Mouse (Mus musculus): Measurements from ENCODE around the gene Sec22b. TPM values are rescaled to one million over a fixed set of nuclear protein-coding genes. Genes with fewer than 3 reads are reported as not detected.

Gene Sec22b
- total RNA-seq, 2 experiments from 2014 or later: 111 to 140 TPM

DNA sequence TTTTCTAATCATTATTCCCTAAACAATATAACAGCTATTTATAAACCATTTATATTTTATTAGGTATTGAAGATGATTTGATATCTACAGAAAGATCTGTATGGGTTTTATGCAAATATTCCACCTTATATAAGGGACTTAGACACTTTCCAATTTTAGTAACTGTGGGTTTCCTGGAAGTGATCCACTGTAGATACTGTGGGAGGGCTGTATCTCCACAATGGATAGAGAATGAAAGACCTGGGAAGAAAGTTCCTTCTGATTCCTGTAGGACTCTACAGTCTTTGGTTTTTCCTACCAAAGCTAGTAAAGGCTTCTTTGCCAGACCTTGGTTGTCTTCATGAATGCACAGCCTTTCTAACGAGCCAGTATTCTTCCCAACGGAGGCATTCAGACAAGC lies 8.7 kb downstream of the Sec22b start:
- no peak for DNase-seq

DNA sequence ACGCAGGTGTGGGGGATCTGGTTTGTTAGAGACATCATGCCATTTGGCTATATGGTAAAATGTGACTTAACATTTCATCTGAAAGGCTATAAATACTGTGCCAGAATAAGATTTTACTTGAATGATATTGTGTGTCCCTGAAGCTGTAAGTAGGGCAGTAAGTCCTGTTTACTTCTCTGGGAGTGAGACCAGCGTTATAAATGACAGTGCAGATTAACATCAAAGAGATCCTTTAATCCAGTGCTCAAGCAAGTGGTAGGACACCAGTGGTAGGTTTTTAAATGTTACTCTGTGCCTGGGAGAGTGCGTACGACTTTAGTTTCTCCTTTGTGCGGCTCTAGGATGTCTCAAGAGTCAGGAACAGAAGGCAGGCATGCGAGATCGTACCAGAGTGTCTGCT lies 10.1 kb downstream of the Sec22b start:
- DNase-seq: no peak

DNA sequence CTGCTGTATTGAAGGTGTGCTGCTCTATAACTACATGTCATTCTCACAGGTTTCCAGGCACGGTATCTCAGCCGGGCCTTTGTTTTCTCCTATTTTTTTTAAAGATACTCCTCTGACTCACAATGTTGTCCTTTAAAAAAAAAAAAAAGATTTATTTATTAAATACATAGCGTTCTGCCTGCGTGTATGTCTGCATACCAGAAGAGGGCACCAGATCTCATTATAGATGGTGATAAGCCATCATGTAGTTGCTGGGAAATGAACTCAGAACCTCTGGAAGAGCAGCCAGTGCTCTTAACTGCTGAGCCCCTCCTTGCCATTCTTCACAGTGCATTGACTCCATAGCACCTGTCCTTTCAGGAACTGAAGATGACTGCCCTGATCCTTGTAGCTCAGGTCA lies 14.1 kb downstream of the Sec22b start:
- no peak for DNase-seq

DNA sequence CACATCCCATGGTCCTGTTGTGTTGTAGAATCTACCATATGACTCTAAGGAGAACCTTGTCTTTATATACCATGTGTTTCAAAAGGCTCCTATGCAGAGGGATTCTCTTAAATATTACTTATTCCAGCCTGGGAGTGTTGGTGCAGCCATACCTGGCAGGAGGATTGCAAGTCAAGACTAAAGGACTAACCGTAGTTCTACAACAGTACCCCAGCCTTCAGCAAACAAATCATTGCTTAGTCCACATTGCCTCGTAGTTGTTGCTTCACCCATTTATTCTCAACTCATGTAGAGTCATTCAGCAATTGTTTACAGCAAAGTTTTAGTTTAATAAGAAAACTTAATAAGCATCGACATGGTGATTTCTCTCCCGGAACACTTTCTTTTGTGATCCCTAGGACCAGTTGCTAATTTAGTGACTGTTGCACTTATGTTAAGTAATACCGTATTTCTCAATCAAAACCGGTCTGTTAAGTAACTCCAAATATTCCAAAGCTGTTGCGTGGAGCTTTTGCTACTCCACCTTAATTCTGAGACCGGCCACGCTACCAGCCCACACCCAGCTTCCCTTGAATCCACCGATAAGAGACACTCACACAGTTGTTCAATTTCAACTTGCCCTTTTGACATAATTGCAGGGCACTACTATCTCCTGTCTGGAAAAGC lies 18.0 kb downstream of the Sec22b start:
- DNase-seq: no peak

DNA sequence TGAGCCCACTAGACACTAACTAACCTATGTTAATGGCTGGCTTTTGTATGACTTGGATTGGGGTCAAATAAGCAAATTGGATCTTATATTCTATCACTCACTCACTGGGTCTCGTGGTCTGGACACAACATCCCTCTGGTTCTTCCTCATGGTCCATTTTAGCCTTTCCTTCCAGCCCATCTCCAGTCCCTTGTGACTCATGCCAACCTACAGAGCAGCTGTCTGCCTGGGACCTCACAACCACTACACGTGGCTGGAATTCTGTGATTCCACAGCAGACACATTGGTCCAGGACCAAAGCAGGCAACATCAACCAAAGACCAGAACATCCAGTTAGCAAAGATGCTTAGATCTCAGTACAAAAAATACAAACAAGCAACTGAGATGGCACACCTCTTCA lies 24.3 kb downstream of the Sec22b start:
- no peak for DNase-seq

DNA sequence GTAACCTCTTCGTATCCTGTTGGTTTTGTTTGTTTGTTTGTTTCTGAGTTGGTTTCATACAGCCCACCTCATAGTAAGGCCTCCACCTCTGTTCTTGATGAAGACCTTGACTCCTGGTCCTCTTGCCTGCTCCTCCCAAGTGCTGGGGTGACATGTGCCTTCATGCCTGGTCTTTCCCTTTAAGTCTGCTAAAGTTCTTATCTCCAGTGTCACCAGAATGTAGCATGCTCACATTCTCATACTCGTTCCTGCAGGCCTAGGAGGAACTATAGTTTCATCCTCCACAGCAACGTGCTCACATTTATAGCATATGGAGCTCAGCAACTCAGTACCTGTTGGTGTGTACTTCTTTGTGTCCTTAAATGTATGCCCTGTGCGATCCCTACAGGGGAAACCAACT lies 26.3 kb downstream of the Sec22b start:
- no peak for DNase-seq

DNA sequence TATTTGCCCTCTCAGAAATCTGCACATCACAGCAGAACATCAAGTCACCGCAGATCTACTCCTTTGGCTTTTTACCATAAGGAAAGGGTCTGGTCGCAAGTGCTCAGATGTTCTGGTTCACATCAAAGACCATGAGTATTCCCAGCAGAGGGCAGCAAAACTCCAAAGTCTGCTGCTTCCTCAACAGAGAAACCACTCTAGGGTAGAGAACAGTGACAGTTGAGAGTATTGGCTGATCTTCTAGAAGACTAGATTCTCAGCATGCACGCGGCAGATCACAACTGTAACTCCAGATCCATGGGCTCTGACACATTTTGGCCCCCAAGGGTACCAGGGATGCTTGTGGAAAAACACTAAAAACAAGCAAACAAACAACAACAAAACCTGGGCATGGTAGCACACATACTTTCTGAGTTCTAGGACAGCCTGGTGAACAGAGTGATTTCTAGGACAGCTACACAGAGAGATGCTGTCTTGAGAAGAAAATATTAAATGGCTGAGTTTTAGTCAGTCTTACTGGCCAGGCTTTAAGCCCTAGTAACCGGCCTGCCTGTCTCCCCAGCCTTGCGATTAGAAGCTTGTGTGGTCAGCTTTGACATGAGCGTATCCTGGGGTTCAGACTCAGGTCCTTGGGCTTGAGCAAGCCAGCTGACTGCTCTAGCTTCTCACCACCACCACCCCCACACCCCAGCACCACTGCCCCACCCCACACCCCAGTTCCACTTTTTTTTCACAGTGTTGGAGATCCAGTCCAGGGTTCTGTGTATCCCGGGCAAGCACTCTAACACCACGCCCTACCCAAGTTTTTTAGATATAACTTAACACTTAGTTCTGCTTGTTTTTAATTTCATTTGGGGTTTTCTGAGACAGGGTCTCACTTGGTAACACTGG lies 28.2 kb downstream of the Sec22b start:
- peak; percentile 73 to 86 for DNase-seq

DNA sequence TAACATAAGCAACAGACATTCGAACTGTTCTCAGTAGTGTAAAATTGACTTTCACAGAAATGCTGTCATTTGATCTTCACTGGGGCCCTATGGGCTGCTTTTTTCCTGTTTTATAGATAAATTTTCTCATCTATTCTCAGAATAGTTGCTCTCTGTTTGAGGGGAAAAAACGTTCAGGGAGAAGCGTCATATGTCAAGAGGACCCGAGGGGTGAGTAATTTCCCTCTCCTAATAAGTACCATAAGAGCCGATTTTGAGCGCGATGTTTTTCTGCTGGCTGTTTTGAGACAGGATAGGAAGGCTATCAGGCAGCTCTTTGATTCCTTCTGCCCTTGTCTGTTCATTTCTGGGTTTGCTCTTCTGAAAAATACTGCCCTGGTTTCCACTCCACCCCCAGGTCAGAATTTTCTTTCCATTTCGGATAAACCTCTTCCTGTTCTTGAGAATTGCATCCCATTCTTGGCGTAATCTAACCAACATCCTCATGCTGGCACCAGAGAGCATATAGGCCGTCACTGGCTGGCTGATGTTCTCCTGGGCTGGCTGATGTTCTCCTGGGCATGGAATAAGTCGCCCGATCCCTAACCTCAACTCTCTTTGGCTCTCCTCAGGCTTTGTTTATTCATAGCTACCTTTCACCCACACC lies 29.3 kb downstream of the Sec22b start:
- no peak for DNase-seq

DNA sequence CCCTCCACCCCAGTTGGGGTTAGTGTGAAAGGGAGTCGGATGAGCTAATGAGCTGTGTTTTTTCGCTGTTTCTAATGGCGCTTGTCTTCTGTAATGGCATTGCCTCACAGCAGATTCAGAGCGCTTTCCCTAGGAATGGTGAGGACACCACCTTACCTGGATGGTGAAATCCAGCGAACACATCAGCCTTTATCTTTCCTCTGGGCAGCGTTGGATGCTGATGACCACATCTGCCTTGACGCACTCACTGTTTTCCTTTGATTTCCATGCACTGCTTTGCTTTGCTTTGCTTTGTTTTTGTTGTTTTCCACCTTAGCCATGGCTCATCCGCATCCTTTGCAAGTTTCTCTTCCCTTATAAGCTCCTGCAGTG lies 29.8 kb downstream of the Sec22b start:
- no peak for DNase-seq

DNA sequence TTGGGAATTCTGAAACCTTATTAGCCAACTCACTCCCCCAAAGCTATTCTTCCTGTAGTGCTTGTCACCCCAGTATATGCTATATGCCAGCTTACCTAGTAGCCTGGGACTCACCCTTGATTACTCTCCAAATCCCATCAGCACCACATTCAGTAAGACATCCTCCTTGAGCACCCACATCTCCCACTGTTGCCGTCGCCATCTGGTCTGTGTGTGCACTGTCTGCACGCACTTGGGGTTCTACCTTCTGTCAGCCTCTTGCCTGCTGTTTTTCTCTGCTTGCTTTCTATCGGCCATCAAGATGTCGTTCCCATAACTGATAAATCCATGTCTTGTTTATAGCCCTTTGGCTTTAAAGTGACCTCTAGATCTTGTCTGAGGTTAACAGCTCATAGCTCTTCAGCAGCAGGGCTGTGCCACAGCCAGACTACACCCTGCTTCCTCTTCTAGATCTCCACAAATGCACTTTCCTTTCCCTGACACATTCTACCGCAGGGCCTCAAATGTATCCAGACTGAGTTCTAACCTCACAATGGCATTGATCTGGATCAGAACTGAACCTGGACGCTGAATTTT lies 30.4 kb downstream of the Sec22b start:
- no peak for DNase-seq

DNA sequence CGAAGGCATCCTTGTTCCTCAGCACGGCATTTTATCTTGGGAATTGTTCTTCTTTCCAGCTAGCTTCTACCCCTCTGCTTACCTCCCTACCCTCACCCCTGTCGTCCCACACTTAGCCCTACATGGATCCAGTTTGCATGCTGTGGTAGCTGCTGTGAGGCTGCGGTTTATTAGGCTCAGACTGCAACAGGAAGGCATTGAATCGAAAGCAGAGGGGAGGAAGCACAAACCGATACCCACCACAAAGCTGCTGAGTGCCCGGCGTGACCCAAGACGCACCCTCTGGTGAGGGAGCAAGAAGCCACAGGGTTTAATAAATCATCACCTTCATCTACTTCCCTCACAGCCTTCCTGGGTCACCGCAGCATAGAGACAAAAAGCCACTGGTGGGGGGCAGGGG lies 31.1 kb downstream of the Sec22b start:
- DNase-seq: no peak

DNA sequence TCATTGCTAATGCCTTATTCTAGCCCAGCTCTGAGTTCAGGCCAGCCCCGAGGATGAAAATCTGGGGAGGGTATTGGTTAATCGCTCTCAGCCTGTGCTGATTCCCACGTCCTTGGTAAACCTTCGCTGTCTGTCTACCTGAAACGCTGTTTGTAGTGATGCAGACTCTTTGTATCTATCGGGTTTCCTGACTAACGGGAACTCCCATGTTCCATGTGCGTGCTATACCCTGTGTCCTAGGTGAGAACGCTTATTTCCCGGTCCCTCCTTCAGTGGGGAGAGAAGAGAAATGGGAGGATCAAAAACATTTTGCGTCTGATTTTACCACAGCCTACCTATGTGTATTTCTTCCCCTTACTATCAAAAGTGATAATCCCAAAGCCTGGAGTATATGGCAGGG lies 31.8 kb downstream of the Sec22b start:
- no peak for DNase-seq

DNA sequence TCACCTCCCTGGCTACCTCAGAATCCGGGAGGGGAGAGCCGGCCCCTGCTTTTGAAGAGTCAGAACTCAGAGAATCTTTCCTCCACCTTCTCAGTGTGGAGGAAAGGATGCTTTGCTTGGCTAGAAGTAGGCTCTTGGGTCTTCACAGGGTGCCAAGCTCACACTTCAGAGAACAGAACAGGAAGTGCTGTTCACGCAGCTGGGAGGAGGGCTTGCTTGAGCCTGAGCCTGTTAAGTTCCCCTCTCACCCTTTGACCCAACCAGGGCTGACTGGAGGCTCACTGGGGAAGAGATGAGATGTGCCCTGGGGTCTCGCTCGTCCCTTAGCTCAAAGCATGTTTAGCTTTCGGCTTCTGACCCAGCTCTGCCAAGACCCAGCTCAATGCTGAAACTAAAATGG lies 32.3 kb downstream of the Sec22b start:
- no peak for DNase-seq

DNA sequence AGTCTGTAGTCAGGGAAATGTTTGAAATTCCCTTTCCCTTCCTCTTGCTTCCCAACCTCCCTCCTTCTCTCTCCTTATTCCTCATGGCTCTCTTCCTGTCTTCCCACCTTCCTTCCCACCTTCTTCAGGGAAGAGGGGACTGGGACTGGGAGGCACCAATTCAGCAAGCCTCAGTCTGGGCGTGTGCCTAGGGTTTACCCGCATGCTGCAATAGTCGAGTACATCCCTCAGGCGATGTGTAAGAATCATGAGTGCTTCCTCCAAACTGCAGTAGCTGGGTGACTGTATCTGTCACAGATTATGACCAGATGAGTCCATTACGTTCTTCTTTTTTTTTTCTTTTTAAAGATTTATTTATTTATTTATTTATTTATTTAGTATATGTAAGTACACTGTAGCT lies 32.8 kb downstream of the Sec22b start:
- DNase-seq: no peak

DNA sequence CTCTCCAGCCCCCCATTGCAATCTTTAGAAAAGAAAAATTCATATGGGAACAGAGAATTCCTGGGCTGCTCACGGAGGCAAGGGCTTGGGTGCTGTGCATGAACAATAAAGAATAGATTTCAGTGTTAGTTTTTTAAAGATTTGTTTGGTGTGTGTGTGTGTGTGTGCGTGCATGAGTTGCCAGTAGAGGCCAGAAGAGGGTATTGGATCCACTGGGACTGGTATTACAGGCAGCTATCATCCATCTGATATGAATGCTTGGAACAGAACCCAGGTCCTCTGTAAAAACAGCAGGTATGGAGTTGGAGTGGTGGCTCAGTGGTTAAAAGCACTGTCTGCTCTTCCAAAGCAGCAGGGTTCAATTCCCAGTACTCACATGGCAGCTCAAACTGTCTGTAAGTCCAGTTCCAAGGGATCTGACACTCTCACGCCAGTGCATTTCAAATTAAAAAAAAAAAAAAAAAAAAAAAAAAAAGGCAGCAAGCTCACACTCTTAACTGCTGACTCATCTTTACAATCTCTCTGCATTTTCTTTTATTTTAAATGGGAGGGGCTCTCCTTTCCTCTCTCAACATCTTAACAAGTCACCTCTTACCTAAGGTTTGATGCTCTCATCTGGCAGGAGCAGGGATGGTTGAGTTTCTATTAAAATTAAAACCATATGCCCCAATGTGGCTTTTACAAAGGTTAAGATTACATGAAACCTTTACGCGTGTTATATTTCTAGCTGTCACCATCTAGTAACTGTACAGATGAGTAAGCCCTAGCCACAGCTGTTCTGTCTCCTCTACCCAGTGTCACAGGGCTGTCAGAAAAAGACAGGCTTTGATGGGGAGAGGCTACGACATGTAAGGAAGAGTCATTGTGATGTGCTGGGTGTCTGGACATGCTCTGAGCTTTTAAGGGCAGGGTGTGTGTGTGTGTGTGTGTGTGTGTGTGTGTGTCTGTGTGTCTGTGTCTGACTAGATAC lies 33.6 kb downstream of the Sec22b start:
- DNase-seq: no peak

DNA sequence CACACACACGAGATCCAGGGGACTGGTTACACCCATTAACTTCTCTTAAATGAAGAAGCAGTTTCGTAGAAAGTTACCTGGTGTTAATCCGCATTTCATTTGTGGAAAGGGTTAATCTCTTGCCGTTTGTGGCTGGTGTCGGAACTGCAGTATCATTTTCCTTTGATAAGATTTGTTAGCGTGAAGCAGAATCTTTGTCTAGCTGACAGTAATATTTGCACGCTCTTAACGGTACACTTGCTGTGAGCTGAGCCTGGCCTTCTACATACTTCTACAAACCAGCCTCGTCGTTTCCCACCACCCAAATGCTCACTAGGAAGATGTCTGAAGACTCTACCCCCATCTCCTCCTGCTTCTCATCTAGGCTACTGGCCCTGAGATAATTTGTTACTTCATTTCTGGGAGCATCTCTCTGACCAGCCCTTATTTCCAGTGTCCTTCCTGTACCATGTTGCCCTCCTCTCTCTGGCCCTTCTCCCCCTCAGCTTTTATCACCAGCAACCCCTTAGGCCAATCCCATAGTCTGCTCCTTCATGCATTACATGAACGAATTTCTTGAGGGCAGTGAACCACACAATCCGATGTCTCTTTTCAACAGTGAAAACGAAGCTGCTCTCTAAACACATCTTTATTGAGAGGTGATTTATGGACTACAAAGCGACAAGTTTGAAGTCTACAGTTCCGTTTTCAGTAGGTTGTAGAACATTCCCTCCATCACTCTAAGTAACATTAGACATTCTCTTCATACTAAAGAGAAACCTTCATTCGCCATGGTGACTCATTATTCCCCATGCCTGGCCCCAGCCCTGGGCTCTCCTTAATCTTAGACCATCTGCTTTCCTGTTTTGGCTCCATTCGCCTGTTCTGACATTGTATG lies 36.3 kb downstream of the Sec22b start:
- DNase-seq: no peak

DNA sequence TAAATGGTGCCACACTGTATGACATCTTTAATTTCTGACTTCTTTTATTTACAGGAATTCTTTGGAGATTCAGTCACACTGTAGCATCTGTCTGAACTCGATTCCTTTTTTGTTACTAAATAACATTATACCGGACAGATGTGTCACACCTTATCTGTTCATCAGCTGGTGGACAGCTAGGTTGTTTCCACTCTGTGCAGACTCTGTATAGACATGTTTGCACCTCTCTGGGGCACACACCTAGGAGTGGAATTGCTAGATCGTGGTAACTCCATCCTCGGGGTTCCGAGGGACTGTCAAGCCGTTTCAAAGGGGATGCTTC lies 36.9 kb downstream of the Sec22b start:
- DNase-seq: no peak

DNA sequence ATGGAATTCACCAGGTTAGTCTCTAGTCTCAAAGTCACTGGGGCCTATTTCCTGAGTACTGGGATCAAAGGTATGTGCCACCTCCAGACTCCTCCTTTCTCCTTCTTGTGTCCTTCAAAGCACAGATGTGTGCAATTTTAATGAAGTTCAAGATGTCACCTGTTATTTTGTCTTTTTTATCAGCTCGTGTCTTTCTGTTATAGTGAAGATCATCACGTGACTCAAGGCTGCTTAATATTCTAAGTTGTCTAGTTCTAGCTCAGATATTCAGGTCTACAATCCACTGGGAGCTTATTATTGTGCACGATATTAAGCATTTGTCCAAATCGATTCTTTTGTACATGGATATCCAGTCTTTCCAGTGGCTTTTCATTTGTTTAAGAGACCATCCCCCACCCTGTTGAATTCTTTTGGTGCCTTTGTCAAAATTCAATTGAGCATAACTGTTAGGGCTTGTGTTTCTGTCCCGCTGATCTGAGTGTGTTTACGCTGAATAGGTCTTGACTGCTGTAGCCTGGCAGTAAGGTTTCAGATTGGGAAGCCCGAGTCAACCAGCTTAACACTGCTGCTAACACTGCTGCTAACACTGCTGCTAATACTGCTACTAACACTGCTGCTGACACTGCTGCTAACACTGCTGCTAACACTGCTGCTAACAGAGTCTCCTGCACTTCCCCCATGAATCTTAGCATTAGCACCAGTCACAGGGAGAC lies 38.0 kb downstream of the Sec22b start:
- DNase-seq: no peak

DNA sequence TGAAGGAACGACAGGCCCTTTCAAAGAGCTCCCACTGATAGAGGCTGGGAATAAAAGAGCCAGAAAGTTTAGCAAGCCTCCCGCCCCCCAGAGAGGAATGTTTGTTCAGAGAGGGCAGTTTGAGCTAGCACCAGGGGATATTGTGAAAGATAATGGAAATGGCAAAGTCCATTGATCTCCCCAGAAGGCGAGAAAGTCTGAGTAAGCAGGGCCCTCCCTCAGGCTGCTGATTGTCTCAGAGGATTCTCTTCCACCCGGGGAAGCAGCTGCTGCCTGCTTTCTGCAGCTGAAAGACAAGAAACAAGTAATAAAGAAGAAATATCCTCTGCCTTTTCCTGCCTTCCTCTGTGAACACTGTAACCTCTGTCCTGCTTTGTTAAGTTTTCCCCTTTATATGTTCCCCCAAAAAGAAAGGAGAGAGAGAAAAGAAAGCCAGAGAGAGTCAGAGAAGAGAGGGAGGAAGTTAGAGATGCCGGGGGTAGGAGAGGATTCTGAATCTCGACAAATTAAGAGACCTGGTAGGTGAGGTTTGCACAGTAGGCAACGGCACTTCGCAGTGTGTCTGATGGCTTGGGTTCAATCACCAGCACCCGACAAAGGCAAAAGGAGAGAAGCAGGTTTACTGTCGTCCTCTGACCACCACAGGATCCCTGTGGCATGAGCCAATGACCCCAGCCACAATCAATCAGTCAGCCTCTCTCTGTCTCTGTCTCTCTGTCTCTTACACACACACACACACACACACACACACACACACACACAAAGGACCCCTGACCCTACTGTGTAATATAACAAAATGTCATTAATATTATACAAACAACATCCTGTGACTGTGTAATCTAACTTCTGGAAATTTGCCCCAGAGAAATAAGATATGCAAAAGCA lies 38.9 kb downstream of the Sec22b start:
- no peak for DNase-seq
